Mouse (Mus musculus) left cerebral cortex, adult 9 months (tissue): ENCODE measurements at regions not wholly inside any gene's neighbourhood (a gene's known extent, or its start where the extent isn't known, plus 50 kb on each side); places are given as distances from the start of the nearest gene placed in this dataset.

Experiments used
- DNase-seq, 2 experiments: peaks; one replicate each; pipeline ENCODE4 v3.0.0; 2022; ENCODE audit warnings: low spot score in 2 of 2

DNA sequence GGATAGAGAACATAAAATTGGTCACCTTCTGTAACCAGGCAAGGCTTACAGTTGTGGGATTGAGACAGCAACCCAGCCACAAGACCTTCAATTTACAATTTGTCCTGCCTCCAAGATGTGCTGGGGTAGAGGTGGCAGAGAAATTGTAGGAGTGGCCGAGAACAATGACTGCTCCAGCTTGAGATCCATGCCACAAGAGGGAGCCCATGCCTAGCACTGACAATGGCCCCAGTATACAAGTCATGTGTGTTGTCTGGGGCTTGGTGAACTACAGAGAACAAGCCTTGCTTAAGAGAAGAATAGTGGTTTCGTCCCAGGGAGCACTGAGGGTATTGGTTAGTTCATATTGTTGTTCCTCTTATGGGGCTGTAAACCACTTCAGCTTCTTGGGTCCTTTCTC lies 146.6 kb upstream of the Sel1l start:
- DNase-seq = no peak

GRCm38 (mm10) chr12:91986448-91986847 lies 137.5 kb upstream of the Sel1l start:
- no peak for DNase-seq

GRCm38 (mm10) chr12:91980321-91980720 lies 131.4 kb upstream of the Sel1l start:
- DNase-seq = no peak

DNA sequence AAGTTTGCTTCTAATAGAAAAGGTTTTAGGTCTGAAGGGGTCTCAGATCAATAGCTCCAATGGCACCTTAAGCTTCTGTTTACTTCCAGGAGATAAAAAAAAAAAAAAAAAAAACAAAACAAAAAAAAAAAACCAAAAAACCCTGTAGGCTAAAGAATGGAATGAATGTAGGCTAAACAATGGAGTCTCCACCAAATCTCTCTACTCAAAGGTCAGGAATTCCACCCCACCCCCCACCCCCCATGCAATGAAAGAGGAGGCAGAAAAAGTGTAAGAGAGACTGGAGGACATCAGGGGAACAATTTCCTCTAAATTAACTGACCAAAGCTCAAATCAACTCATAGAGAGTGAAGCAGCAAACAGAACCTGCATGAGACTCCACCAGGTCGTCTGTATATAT lies 122.1 kb upstream of the Sel1l start:
- DNase-seq = no peak

DNA sequence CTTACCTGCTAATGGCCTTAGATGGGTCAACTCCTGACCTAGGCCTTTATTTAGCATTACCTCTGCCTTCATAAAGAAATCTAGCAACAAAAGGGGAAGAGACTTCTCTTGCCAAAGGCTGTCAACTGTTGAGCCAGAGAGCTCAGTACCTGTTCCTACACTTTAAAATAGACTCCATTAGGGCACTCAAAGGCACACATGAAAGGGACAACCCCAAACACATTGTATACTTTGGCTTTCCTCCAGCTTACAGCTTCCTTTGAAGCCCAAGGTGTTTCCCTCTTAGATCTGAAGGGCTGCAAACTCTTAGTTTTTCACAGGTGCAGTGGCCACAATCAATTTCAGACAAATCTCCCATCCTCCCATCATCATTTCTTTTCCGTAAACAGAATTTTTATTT lies 117.0 kb upstream of the Sel1l start:
- no peak for DNase-seq

DNA sequence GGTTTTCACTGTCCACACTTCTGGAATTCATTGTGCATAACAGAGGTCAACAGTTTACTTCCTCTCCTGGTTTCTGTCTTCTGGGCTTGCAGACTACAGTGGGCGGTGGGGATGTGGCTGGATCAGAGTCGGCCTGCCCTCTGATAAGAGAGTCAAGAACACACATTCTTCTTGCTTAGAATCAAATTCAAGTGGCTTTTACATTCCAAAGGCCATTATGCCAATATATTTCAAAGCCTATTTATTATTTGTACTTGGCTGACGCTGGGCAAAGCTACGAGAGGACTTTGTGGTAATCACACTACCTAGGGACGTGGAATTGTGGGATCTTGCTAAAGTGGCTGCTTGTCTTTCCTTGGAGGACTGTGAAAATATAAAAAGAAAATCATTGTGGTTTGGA lies 114.3 kb upstream of the Sel1l start:
- no peak for DNase-seq

- DNase-seq = no peak
Measured at GRCm38 (mm10) chr12:91958086-91958485, 109.1 kb upstream of the Sel1l start.

- no peak for DNase-seq
Measured at GRCm38 (mm10) chr12:91956411-91956810, 107.5 kb upstream of the Sel1l start.

GRCm38 (mm10) chr12:91948602-91949167 lies 99.7 kb upstream of the Sel1l start:
- DNase-seq = no peak

- DNase-seq = no peak
Measured at GRCm38 (mm10) chr12:91947998-91948397, 99.0 kb upstream of the Sel1l start.

GRCm38 (mm10) chr12:91946541-91946940 lies 97.6 kb upstream of the Sel1l start:
- DNase-seq = no peak

- no peak for DNase-seq
Measured at GRCm38 (mm10) chr12:91932490-91933361, 83.8 kb upstream of the Sel1l start.

- DNase-seq = no peak
Measured at GRCm38 (mm10) chr12:91931586-91931985, 82.6 kb upstream of the Sel1l start.

GRCm38 (mm10) chr12:91929386-91930054 lies 80.6 kb upstream of the Sel1l start:
- no peak for DNase-seq

DNA sequence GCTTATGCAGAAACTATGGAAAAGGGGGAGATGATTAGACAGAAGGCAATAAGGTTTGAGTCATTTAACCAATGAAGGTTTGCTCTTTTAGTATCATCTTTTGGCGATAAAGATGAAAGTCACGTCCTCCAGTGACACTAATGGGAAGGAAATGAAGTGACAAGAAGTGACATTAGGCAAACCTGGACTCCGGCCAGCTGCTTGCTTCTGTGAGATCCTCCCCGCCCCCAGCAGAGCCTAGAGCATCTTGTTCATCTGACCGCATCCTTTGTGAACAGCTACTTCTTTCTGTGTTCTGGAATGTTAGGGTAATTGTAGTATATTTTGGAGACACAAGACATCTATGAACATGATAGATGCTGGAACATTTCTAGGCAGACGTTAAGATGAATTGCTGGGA lies 78.6 kb upstream of the Sel1l start:
- DNase-seq = no peak

DNA sequence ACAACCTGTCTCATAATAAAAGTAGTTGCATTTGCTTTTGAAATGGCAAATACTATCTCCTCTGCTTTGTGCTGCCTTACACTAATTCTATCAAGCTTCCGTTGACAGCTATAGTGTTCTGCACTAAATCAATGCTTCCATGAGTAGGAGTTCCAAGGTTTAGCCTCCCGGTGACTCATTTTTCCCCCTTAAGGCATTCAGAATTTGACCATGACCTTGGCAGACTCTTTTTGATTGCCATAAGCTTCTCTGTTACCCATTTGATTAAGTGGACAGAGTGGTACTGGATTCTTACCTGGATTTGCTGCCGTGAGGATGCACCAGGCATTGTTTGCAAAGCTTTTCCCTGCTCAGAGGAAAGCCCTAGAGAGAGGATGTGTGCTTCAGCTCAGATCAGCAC lies 66.5 kb upstream of the Sel1l start:
- DNase-seq = no peak

- DNase-seq = no peak
Measured at GRCm38 (mm10) chr12:91910529-91910928, 61.6 kb upstream of the Sel1l start.
